Comparison of ENCODE assay signal across 9 mouse cellular contexts in genomic region chr11:97468639-97469287, GRCm38 (mm10). TPM values are rescaled to one million over a fixed set of nuclear protein-coding genes. Genes with fewer than 3 reads are reported as not detected.
DNase-seq lines count a peak whose midpoint lies in the region; ATAC-seq and TF ChIP-seq lines count a peak whose summit lies in the region.
"Had no signal": no experiment of that assay in that cellular context is flagged by ENCODE, and none has a peak within 500 bp of the region (broad histone marks: within the 10 kb centered on the region; RNA-seq: fewer than 3 reads in every experiment).

No protein-coding gene starts in this region.

- ATAC-seq in heart, embryonic 11.5 days (replicated peaks; ENCODE audit: insufficient number of reproducible peaks, low FRiP score, low TSS enrichment): no peak
- peak; percentile 50 for ATAC-seq in kidney, embryonic 15.5 days (replicated peaks; ENCODE audit: low FRiP score)
- peak; percentile 63 for ATAC-seq in liver, embryonic 11.5 days (replicated peaks; ENCODE audit: low FRiP score)
- ATAC-seq in stomach, embryonic 14.5 days (ENCODE audit: insufficient number of reproducible peaks, insufficient read depth, low FRiP score, low read depth): 0 out of 2 replicates have a peak, but pooled peaks have one; percentile 62

- H3K79me2 ChIP-seq in C2C12 (ENCODE audit: control insufficient read depth, insufficient read depth): no peaks in the 10 kb centered on the region

- TF ChIP-seq CTCF in C2C12 (IDR thresholded peaks at IDR 0.05; ENCODE audit: control insufficient read depth, insufficient read depth, insufficient read length): peak; percentile 46
- peak; percentile 59 for TF ChIP-seq CTCF in bone marrow macrophage, adult 2 months (IDR thresholded peaks at IDR 0.05; ENCODE audit: low read depth, low read length)
- peak; percentile 92 for TF ChIP-seq CTCF in embryonic fibroblast, embryonic 13.5 days (IDR thresholded peaks at IDR 0.05; ENCODE audit: borderline replicate concordance, insufficient read depth, low read length)

- no peak overlapping the region for H3K27ac ChIP-seq in bone marrow macrophage, adult 2 months (ENCODE audit: insufficient read depth, low read depth, low read length)
- H3K27ac ChIP-seq in embryonic fibroblast, embryonic 13.5 days (ENCODE audit: insufficient read depth, low read length): no peak overlapping the region
- H3K27ac ChIP-seq in heart, embryonic 11.5 days (ENCODE audit: low read depth, low read length): peak overlapping the region; percentile 37; the same call in 1 of the 2 replicates
- H3K27ac ChIP-seq in kidney, embryonic 15.5 days: 0 out of 2 replicates have a peak overlapping the region, but pooled peaks have one; percentile 34
- no peak overlapping the region for H3K27ac ChIP-seq in liver, embryonic 11.5 days (ENCODE audit: low read depth, low read length)
- 0 out of 2 replicates have a peak overlapping the region, but pooled peaks have one; percentile 27 for H3K27ac ChIP-seq in stomach, embryonic 14.5 days (ENCODE audit: low read length)
- H3K27ac ChIP-seq: embryonic facial prominence, embryonic 13.5 days had no signal

- H3K27me3 ChIP-seq in C2C12 (ENCODE audit: control insufficient read depth, insufficient read depth, insufficient read length): no peaks in the 10 kb centered on the region
- no peaks in the 10 kb centered on the region for H3K27me3 ChIP-seq in heart, embryonic 11.5 days (ENCODE audit: control insufficient read depth, insufficient read depth, low read length)
- no peaks in the 10 kb centered on the region for H3K27me3 ChIP-seq in kidney, embryonic 15.5 days
- H3K27me3 ChIP-seq in liver, embryonic 11.5 days (replicated peaks; ENCODE audit: control insufficient read depth, insufficient read depth, low read length): no peaks in the 10 kb centered on the region
- H3K27me3 ChIP-seq in stomach, embryonic 14.5 days (ENCODE audit: control insufficient read depth, insufficient read depth, low read length): no peaks in the 10 kb centered on the region
- H3K27me3 ChIP-seq: embryonic facial prominence, embryonic 13.5 days had no signal

- TF ChIP-seq POLR2A in bone marrow macrophage, adult 2 months (IDR thresholded peaks at IDR 0.05; ENCODE audit: borderline replicate concordance, low read depth, low read length): no peak
- TF ChIP-seq POLR2A in embryonic fibroblast, embryonic 13.5 days (IDR thresholded peaks at IDR 0.05; ENCODE audit: low read depth, low read length): no peak

- no peaks in the 10 kb centered on the region for H3K4me1 ChIP-seq in bone marrow macrophage, adult 2 months (ENCODE audit: control insufficient read depth, insufficient read depth, low read length)
- H3K4me1 ChIP-seq in embryonic fibroblast, embryonic 13.5 days (ENCODE audit: control insufficient read depth, insufficient read depth, low read length): no peaks in the 10 kb centered on the region
- no peaks in the 10 kb centered on the region for H3K4me1 ChIP-seq in heart, embryonic 11.5 days (ENCODE audit: control insufficient read depth, insufficient read depth, low read length)
- no peaks in the 10 kb centered on the region; the same call in 1 of the 2 replicates for H3K4me1 ChIP-seq in kidney, embryonic 15.5 days
- no peaks in the 10 kb centered on the region for H3K4me1 ChIP-seq in liver, embryonic 11.5 days (replicated peaks; ENCODE audit: control insufficient read depth, insufficient read depth, low read length)
- H3K4me1 ChIP-seq in stomach, embryonic 14.5 days (ENCODE audit: control insufficient read depth, insufficient read depth, low read length): no peaks in the 10 kb centered on the region

- H3K4me2 ChIP-seq in heart, embryonic 11.5 days: no peak overlapping the region
- H3K4me2 ChIP-seq in kidney, embryonic 15.5 days: no peak overlapping the region
- no peak overlapping the region for H3K4me2 ChIP-seq in liver, embryonic 11.5 days
- H3K4me2 ChIP-seq in stomach, embryonic 14.5 days (replicated peaks; ENCODE audit: low read depth, low read length): no peak overlapping the region
- H3K4me2 ChIP-seq: embryonic facial prominence, embryonic 13.5 days had no signal

- H3K9ac ChIP-seq in heart, embryonic 11.5 days (ENCODE audit: low read depth, low read length): no peak overlapping the region
- no peak overlapping the region for H3K9ac ChIP-seq in kidney, embryonic 15.5 days
- no peak overlapping the region for H3K9ac ChIP-seq in liver, embryonic 11.5 days (ENCODE audit: low read depth, low read length)
- no peak overlapping the region for H3K9ac ChIP-seq in stomach, embryonic 14.5 days (replicated peaks; ENCODE audit: low read depth, low read length)
- H3K9ac ChIP-seq: embryonic facial prominence, embryonic 13.5 days had no signal

- H3ac ChIP-seq in C2C12 (ENCODE audit: control insufficient read depth, insufficient read length, low read depth): no peak overlapping the region

- H3K9me3 ChIP-seq in heart, embryonic 11.5 days (replicated peaks; ENCODE audit: control insufficient read depth, low read length): no peaks in the 10 kb centered on the region
- no peaks in the 10 kb centered on the region for H3K9me3 ChIP-seq in kidney, embryonic 15.5 days (replicated peaks)
- no peaks in the 10 kb centered on the region for H3K9me3 ChIP-seq in liver, embryonic 11.5 days (ENCODE audit: control insufficient read depth, low read length)
- no peaks in the 10 kb centered on the region for H3K9me3 ChIP-seq in stomach, embryonic 14.5 days (ENCODE audit: control insufficient read depth, low read depth, low read length)
- H3K9me3 ChIP-seq: embryonic facial prominence, embryonic 13.5 days had no signal

- H3K4me3 ChIP-seq in C2C12 (ENCODE audit: insufficient read depth, poor library complexity, severe bottlenecking): no peak overlapping the region
- no peak overlapping the region for H3K4me3 ChIP-seq in bone marrow macrophage, adult 2 months (ENCODE audit: insufficient read depth, low read length)
- no peak overlapping the region for H3K4me3 ChIP-seq in embryonic fibroblast, embryonic 13.5 days (ENCODE audit: insufficient read depth, low read length)
- H3K4me3 ChIP-seq in heart, embryonic 11.5 days (ENCODE audit: low read depth, low read length): no peak overlapping the region
- H3K4me3 ChIP-seq in kidney, embryonic 15.5 days (replicated peaks): no peak overlapping the region
- H3K4me3 ChIP-seq in liver, embryonic 11.5 days (ENCODE audit: low read depth, low read length): no peak overlapping the region
- no peak overlapping the region for H3K4me3 ChIP-seq in stomach, embryonic 14.5 days (ENCODE audit: low read depth, low read length)
- H3K4me3 ChIP-seq: embryonic facial prominence, embryonic 13.5 days had no signal

- DNase-seq in liver, embryonic 11.5 days (ENCODE audit: low spot score): peak; percentile 75
- DNase-seq in natural killer cell, adult 2 months (ENCODE audit: low spot score in 2 of 2): peak; percentile 73 to 84

- H3K79me3 ChIP-seq in C2C12 (ENCODE audit: low read depth): no peaks in the 10 kb centered on the region

- 49% methylated on average over 14 of the region's 14 CpGs for WGBS in heart, embryonic 11.5 days (ENCODE audit: insufficient replicate concordance)
- 47% methylated on average over 14 of the region's 14 CpGs for WGBS in kidney, embryonic 15.5 days
- WGBS in liver, embryonic 11.5 days: 52% methylated on average over 14 of the region's 14 CpGs
- 52% methylated on average over 14 of the region's 14 CpGs for WGBS in stomach, embryonic 14.5 days

- peaks cover 84% of the 10 kb centered on the region for H3K36me3 ChIP-seq in C2C12 (ENCODE audit: control insufficient read depth, insufficient read depth)
- peaks cover 46% of the 10 kb centered on the region for H3K36me3 ChIP-seq in heart, embryonic 11.5 days (ENCODE audit: control insufficient read depth, insufficient read depth, low read length)
- H3K36me3 ChIP-seq in kidney, embryonic 15.5 days: peaks cover 90% of the 10 kb centered on the region
- peaks cover 61% of the 10 kb centered on the region for H3K36me3 ChIP-seq in liver, embryonic 11.5 days (ENCODE audit: control insufficient read depth, insufficient read depth, low read length)
- H3K36me3 ChIP-seq in stomach, embryonic 14.5 days (ENCODE audit: control insufficient read depth, insufficient read depth, low read length): peaks cover 69% of the 10 kb centered on the region

TF ChIP-seq in C2C12, 6 proteins besides CTCF, POLR2A, EP300 and RAD21:
- no peak for TF ChIP-seq MYOD1 (IDR thresholded peaks at IDR 0.05; ENCODE audit: control insufficient read depth, insufficient read length, low read depth)
- TF ChIP-seq MAX (IDR thresholded peaks at IDR 0.05): no peak
- TF ChIP-seq FOSL1 (IDR thresholded peaks at IDR 0.05; ENCODE audit: insufficient read depth, low read length, poor library complexity, severe bottlenecking): no peak
- TF ChIP-seq MYOG (IDR thresholded peaks at IDR 0.05; ENCODE audit: control insufficient read depth, extremely low read depth, insufficient read length): no peak
- TF ChIP-seq CEBPB (IDR thresholded peaks at IDR 0.05; ENCODE audit: low read depth): no peak
- TF ChIP-seq USF1 (IDR thresholded peaks at IDR 0.05; ENCODE audit: low read depth): no peak

RNA-seq across cellular contexts. Expression of gene 4933428G20Rik, which starts 31.4 kb away (rescaled TPM):
- polyA plus RNA-seq in C2C12 (2012; fragmentation: generic; extraction: Trizol): 0.34 TPM
- not detected in 2 replicates for polyA plus RNA-seq in bone marrow macrophage, adult 2 months (2012; ENCODE audit: insufficient read depth, insufficient read length, missing spikeins)
- not detected in 2 replicates for polyA plus RNA-seq in embryonic fibroblast, embryonic 13.5 days (2011; ENCODE audit: insufficient read length, low read depth, missing spikeins)
- 0.11 TPM in 1 of 2 replicates, not detected in the other for polyA plus RNA-seq in heart, embryonic 11.5 days (2014; fragmentation: Nextera tagmentation; extraction: Ambion mirVana)
- polyA plus RNA-seq in kidney, embryonic 15.5 days (2015; fragmentation: Nextera tagmentation; extraction: Ambion mirVana): 0.49 and 0.84 TPM in 2 replicates
- 0.21 and 0.44 TPM in 2 replicates for polyA plus RNA-seq in liver, embryonic 11.5 days (2014; fragmentation: Nextera tagmentation; extraction: Ambion mirVana)
- polyA plus RNA-seq in stomach, embryonic 14.5 days (2014; fragmentation: Nextera tagmentation; extraction: Ambion mirVana): 0.35 TPM in 1 of 2 replicates, not detected in the other

RNA-seq across cellular contexts. Expression of gene Arhgap23, which starts 53.4 kb away (rescaled TPM):
- polyA plus RNA-seq in C2C12 (2012; fragmentation: generic; extraction: Trizol): 23.9 TPM
- 7.5 and 9.2 TPM in 2 replicates for polyA plus RNA-seq in bone marrow macrophage, adult 2 months (2012; ENCODE audit: insufficient read depth, insufficient read length, missing spikeins)
- polyA plus RNA-seq in embryonic fibroblast, embryonic 13.5 days (2011; ENCODE audit: insufficient read length, low read depth, missing spikeins): 49.2 and 55.7 TPM in 2 replicates
- polyA plus RNA-seq in heart, embryonic 11.5 days (2014; fragmentation: Nextera tagmentation; extraction: Ambion mirVana): 6.7 and 8.3 TPM in 2 replicates
- polyA plus RNA-seq in kidney, embryonic 15.5 days (2015; fragmentation: Nextera tagmentation; extraction: Ambion mirVana): 4.6 and 5.9 TPM in 2 replicates
- polyA plus RNA-seq in liver, embryonic 11.5 days (2014; fragmentation: Nextera tagmentation; extraction: Ambion mirVana): 9.3 and 10.9 TPM in 2 replicates
- 6.4 and 6.5 TPM in 2 replicates for polyA plus RNA-seq in stomach, embryonic 14.5 days (2014; fragmentation: Nextera tagmentation; extraction: Ambion mirVana)

Comparison
In these comparisons a context has a peak if more than half of its experiments do, and no peak if none do; other contexts are left out.
1. H3K27ac ChIP-seq: peak in heart, embryonic 11.5 days (single experiment), kidney, embryonic 15.5 days (single experiment) and stomach, embryonic 14.5 days (single experiment); none in bone marrow macrophage, adult 2 months (single experiment), embryonic fibroblast, embryonic 13.5 days (single experiment) and liver, embryonic 11.5 days (single experiment).
2. Peak in every context shown above with its lines, with median percentiles within 50 percentile points of each other: CTCF ChIP-seq.